Mouse (Mus musculus): ENCODE measurements around the gene Mansc1. TPM values are rescaled to one million over a fixed set of nuclear protein-coding genes. Genes with fewer than 3 reads are reported as not detected.

Gene Mansc1
- polyA plus RNA-seq, 1 experiment from 2014 or later, result 8.0 TPM

- Histone ChIP-seq H3K4me3 (ENCODE audit: low read length) (no peak overlapping the region), H3K27ac (ENCODE audit: low read length) (no peak overlapping the region), H3K9ac (ENCODE audit: low read length) (no peak overlapping the region), H3K4me1 (ENCODE audit: control insufficient read depth, insufficient read depth, low read length) (peaks cover 17% of the 10 kb centered on the region), H3K36me3 (ENCODE audit: control insufficient read depth, insufficient read depth) (peaks cover 3% of the 10 kb centered on the region; the same call in 1 of the 2 replicates), H3K27me3 (ENCODE audit: control insufficient read depth, insufficient read depth, low read length) (no peaks in the 10 kb centered on the region), H3K4me2 (ENCODE audit: low read depth, low read length) (no peak overlapping the region), H3K9me3 (replicated peaks; ENCODE audit: control insufficient read depth, low read length) (no peaks in the 10 kb centered on the region)
- 61% methylated on average over 13 of the region's 13 CpGs for WGBS
- ATAC-seq (replicated peaks; ENCODE audit: extremely low read depth, insufficient read depth, low FRiP score), result no peak
These were observed 20.4 kb downstream of the Mansc1 start for GRCm38 (mm10) chr6:134611896-134612295.

GRCm38 (mm10) chr6:134610380-134610779, 21.9 kb downstream of the Mansc1 start:
- H3K27ac ChIP-seq (ENCODE audit: low read length), result no peak overlapping the region
- no peak overlapping the region for H3K4me3 ChIP-seq (ENCODE audit: low read length)
- H3K36me3 ChIP-seq (ENCODE audit: control insufficient read depth, insufficient read depth), result peaks cover 3% of the 10 kb centered on the region; the same call in 1 of the 2 replicates
- 84% methylated on average over 9 of the region's 9 CpGs for WGBS
- no peak overlapping the region for H3K9ac ChIP-seq (ENCODE audit: low read length)
- ATAC-seq (replicated peaks; ENCODE audit: extremely low read depth, insufficient read depth, low FRiP score), result no peak
- H3K27me3 ChIP-seq (ENCODE audit: control insufficient read depth, insufficient read depth, low read length), result peaks cover 3% of the 10 kb centered on the region; the same call in 1 of the 2 replicates
- H3K4me2 ChIP-seq (ENCODE audit: low read depth, low read length), result no peak overlapping the region
- H3K9me3 ChIP-seq (replicated peaks; ENCODE audit: control insufficient read depth, low read length), result no peaks in the 10 kb centered on the region
- peaks cover 20% of the 10 kb centered on the region for H3K4me1 ChIP-seq (ENCODE audit: control insufficient read depth, insufficient read depth, low read length)

- Histone ChIP-seq H3K27ac (ENCODE audit: low read length) (no peak overlapping the region), H3K4me2 (ENCODE audit: low read depth, low read length) (no peak overlapping the region), H3K4me3 (ENCODE audit: low read length) (no peak overlapping the region), H3K9ac (ENCODE audit: low read length) (no peak overlapping the region), H3K9me3 (replicated peaks; ENCODE audit: control insufficient read depth, low read length) (no peaks in the 10 kb centered on the region), H3K4me1 (ENCODE audit: control insufficient read depth, insufficient read depth, low read length) (peaks cover 7% of the 10 kb centered on the region; the same call in 1 of the 2 replicates), H3K36me3 (ENCODE audit: control insufficient read depth, insufficient read depth) (peaks cover 3% of the 10 kb centered on the region; the same call in 1 of the 2 replicates), H3K27me3 (ENCODE audit: control insufficient read depth, insufficient read depth, low read length) (peaks cover 3% of the 10 kb centered on the region; the same call in 1 of the 2 replicates)
- 54% methylated on average over 9 of the region's 9 CpGs for WGBS
- ATAC-seq (replicated peaks; ENCODE audit: extremely low read depth, insufficient read depth, low FRiP score), result 0 out of 2 replicates have a peak, but pooled peaks have one; percentile 35
These were observed 25.1 kb downstream of the Mansc1 start for GRCm38 (mm10) chr6:134606949-134607746.

- H3K27me3 ChIP-seq (ENCODE audit: control insufficient read depth, insufficient read depth, low read length), result peaks cover 3% of the 10 kb centered on the region; the same call in 1 of the 2 replicates
- peaks cover 5% of the 10 kb centered on the region for H3K4me1 ChIP-seq (ENCODE audit: control insufficient read depth, insufficient read depth, low read length)
- no peaks in the 10 kb centered on the region for H3K9me3 ChIP-seq (replicated peaks; ENCODE audit: control insufficient read depth, low read length)
- H3K36me3 ChIP-seq (ENCODE audit: control insufficient read depth, insufficient read depth), result peaks cover 3% of the 10 kb centered on the region; the same call in 1 of the 2 replicates
- no peak overlapping the region for H3K4me3 ChIP-seq (ENCODE audit: low read length)
- WGBS, result 52% methylated on average over 6 of the region's 6 CpGs
- no peak overlapping the region for H3K27ac ChIP-seq (ENCODE audit: low read length)
- ATAC-seq (replicated peaks; ENCODE audit: extremely low read depth, insufficient read depth, low FRiP score), result no peak; the same call in 1 of the 2 replicates
- no peak overlapping the region for H3K4me2 ChIP-seq (ENCODE audit: low read depth, low read length)
- H3K9ac ChIP-seq (ENCODE audit: low read length), result no peak overlapping the region
These were observed 25.7 kb downstream of the Mansc1 start for GRCm38 (mm10) chr6:134606540-134606939.

- Histone ChIP-seq H3K4me3 (ENCODE audit: low read length) (no peak overlapping the region), H3K9ac (ENCODE audit: low read length) (no peak overlapping the region), H3K27me3 (ENCODE audit: control insufficient read depth, insufficient read depth, low read length) (peaks cover 3% of the 10 kb centered on the region; the same call in 1 of the 2 replicates), H3K36me3 (ENCODE audit: control insufficient read depth, insufficient read depth) (no peaks in the 10 kb centered on the region), H3K9me3 (replicated peaks; ENCODE audit: control insufficient read depth, low read length) (no peaks in the 10 kb centered on the region), H3K27ac (ENCODE audit: low read length) (no peak overlapping the region), H3K4me1 (ENCODE audit: control insufficient read depth, insufficient read depth, low read length) (peaks cover 5% of the 10 kb centered on the region), H3K4me2 (ENCODE audit: low read depth, low read length) (no peak overlapping the region)
- 89% methylated on average over 3 of the region's 3 CpGs for WGBS
- no peak for ATAC-seq (replicated peaks; ENCODE audit: extremely low read depth, insufficient read depth, low FRiP score)
These were observed 27.1 kb downstream of the Mansc1 start for GRCm38 (mm10) chr6:134605196-134605595.

- Histone ChIP-seq H3K4me1 (ENCODE audit: control insufficient read depth, insufficient read depth, low read length) (peaks cover 5% of the 10 kb centered on the region), H3K27me3 (ENCODE audit: control insufficient read depth, insufficient read depth, low read length) (peaks cover 3% of the 10 kb centered on the region; the same call in 1 of the 2 replicates), H3K4me2 (ENCODE audit: low read depth, low read length) (no peak overlapping the region), H3K27ac (ENCODE audit: low read length) (no peak overlapping the region), H3K9ac (ENCODE audit: low read length) (no peak overlapping the region), H3K9me3 (replicated peaks; ENCODE audit: control insufficient read depth, low read length) (no peaks in the 10 kb centered on the region), H3K4me3 (ENCODE audit: low read length) (no peak overlapping the region), H3K36me3 (ENCODE audit: control insufficient read depth, insufficient read depth) (no peaks in the 10 kb centered on the region)
- no peak for ATAC-seq (replicated peaks; ENCODE audit: extremely low read depth, insufficient read depth, low FRiP score)
- 47% methylated on average over 10 of the region's 10 CpGs for WGBS
These were observed 29.8 kb downstream of the Mansc1 start for GRCm38 (mm10) chr6:134602371-134603003.

- no peak for ATAC-seq (replicated peaks; ENCODE audit: extremely low read depth, insufficient read depth, low FRiP score)
- H3K4me3 ChIP-seq (ENCODE audit: low read length), result no peak overlapping the region
- WGBS, result 38% methylated on average over 3 of the region's 3 CpGs
- no peaks in the 10 kb centered on the region for H3K36me3 ChIP-seq (ENCODE audit: control insufficient read depth, insufficient read depth)
- H3K9ac ChIP-seq (ENCODE audit: low read length), result no peak overlapping the region
- H3K9me3 ChIP-seq (replicated peaks; ENCODE audit: control insufficient read depth, low read length), result no peaks in the 10 kb centered on the region
- peaks cover 5% of the 10 kb centered on the region for H3K4me1 ChIP-seq (ENCODE audit: control insufficient read depth, insufficient read depth, low read length)
- H3K27me3 ChIP-seq (ENCODE audit: control insufficient read depth, insufficient read depth, low read length), result peaks cover 3% of the 10 kb centered on the region; the same call in 1 of the 2 replicates
- H3K4me2 ChIP-seq (ENCODE audit: low read depth, low read length), result no peak overlapping the region
- H3K27ac ChIP-seq (ENCODE audit: low read length), result no peak overlapping the region
These were observed 30.5 kb downstream of the Mansc1 start for GRCm38 (mm10) chr6:134601766-134602165.

GRCm38 (mm10) chr6:134601130-134601529, 31.2 kb downstream of the Mansc1 start:
- no peak for ATAC-seq (replicated peaks; ENCODE audit: extremely low read depth, insufficient read depth, low FRiP score)
- no peaks in the 10 kb centered on the region for H3K9me3 ChIP-seq (replicated peaks; ENCODE audit: control insufficient read depth, low read length)
- H3K27me3 ChIP-seq (ENCODE audit: control insufficient read depth, insufficient read depth, low read length), result peaks cover 1% of the 10 kb centered on the region; the same call in 1 of the 2 replicates
- no peak overlapping the region for H3K9ac ChIP-seq (ENCODE audit: low read length)
- no peaks in the 10 kb centered on the region for H3K36me3 ChIP-seq (ENCODE audit: control insufficient read depth, insufficient read depth)
- no peak overlapping the region for H3K4me2 ChIP-seq (ENCODE audit: low read depth, low read length)
- H3K4me3 ChIP-seq (ENCODE audit: low read length), result no peak overlapping the region
- no peak overlapping the region for H3K27ac ChIP-seq (ENCODE audit: low read length)
- 62% methylated on average over 7 of the region's 7 CpGs for WGBS
- H3K4me1 ChIP-seq (ENCODE audit: control insufficient read depth, insufficient read depth, low read length), result peaks cover 3% of the 10 kb centered on the region

- Histone ChIP-seq H3K27me3 (ENCODE audit: control insufficient read depth, insufficient read depth, low read length) (no peaks in the 10 kb centered on the region), H3K4me3 (ENCODE audit: low read length) (no peak overlapping the region), H3K4me1 (ENCODE audit: control insufficient read depth, insufficient read depth, low read length) (peaks cover 3% of the 10 kb centered on the region), H3K9me3 (replicated peaks; ENCODE audit: control insufficient read depth, low read length) (no peaks in the 10 kb centered on the region), H3K36me3 (ENCODE audit: control insufficient read depth, insufficient read depth) (no peaks in the 10 kb centered on the region), H3K27ac (ENCODE audit: low read length) (no peak overlapping the region), H3K9ac (ENCODE audit: low read length) (no peak overlapping the region), H3K4me2 (ENCODE audit: low read depth, low read length) (no peak overlapping the region)
- no peak for ATAC-seq (replicated peaks; ENCODE audit: extremely low read depth, insufficient read depth, low FRiP score)
- WGBS, result 24% methylated on average over 1 of the region's 1 CpGs
These were observed 33.0 kb downstream of the Mansc1 start for GRCm38 (mm10) chr6:134599239-134599638.

Measured in heart, embryonic 16.5 days (tissue).